Mouse (Mus musculus) kidney, adult 9 months (tissue): ENCODE results near the gene Nodal.
"Not testable (repeated sequence)": the region's sequence is repeated elsewhere in the genome, so short reads cannot be mapped to it uniquely, and the experiment has no call there.

ENCODE experiments used
- DNase-seq: peaks from one replicate; pipeline ENCODE4 v3.0.0; 2022

Gene Nodal

DNA sequence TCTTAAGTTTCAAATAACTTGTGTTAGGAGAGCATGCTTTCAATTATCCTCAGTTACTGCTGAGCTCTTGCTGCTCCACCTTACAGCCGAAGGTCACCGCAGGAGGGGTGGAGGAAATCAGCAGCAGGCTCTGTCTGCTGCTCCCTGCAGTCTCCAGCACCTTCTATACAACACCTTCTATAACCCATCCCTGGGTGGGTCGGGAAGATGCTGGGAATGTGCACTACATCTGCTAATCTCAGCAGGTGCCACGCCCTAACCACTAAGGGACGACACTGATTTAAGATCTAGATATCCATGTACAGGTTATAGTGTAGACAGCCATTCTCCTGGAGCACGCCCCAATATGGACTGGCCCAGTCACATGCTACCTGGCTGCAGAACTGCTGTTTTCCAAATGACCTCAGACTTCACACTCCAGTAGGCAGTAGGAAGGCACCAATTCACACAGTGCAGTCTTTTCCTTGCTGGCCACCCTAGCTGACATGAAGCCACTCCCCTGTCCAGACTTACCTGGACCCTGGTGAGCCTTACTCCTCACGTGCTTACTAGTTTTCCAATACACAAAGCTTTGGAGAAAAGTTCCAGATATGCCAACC is 22.5 kb downstream of the Nodal start:
- DNase-seq, result peak; percentile 86

- no peak for DNase-seq
These were observed 25.7 kb downstream of the Nodal start for GRCm38 (mm10) chr10:61443456-61443855.

DNA sequence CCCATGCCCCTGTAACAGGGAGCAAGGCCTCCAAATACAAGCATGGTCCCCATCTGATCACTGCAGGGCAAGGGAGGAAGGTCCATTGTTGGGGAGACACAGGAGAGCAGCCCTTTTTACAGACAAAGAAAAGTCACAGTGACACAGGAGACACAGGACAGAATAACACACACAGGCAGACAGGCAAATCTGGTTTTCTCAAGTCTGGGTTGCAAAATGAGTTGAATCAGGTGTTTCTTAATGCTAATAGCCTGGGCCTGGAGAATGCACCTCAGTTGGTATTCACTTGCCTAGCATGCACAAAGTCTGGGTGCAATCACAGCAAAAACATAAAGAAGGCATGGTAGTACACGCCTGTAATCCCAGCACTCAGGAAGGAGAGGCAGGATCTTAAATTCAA is 26.1 kb downstream of the Nodal start:
- no peak for DNase-seq

GRCm38 (mm10) chr10:61445016-61445415 is 27.2 kb downstream of the Nodal start:
- no peak for DNase-seq

GRCm38 (mm10) chr10:61447581-61448353 is 30.0 kb downstream of the Nodal start:
- DNase-seq, result no peak

- DNase-seq, result no peak
These were observed 31.1 kb downstream of the Nodal start for GRCm38 (mm10) chr10:61448834-61449233.

DNA sequence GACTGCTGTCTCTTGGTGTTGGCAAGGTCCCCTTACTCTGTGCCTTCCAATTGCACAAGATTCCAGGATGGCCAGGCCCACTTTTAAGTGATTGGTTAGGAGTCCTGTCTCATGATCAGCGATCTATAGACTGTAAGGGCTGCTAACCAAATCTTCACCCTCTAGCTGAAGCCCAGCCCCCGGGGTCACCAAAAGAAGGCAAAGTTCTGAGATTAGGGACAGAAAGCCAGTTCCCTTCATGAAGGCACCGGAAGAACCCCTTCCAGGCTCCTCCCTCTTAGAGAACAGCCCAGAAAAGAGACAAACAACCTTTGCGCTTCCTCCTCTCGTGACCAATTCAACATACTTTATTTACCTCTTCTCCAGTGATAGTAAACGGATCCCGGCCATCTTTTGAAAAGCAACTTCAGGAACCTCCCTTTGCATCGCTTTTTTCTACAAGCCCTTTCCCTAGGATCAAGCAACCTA is 33.7 kb downstream of the Nodal start:
- peak; percentile 73 for DNase-seq

GRCm38 (mm10) chr10:61451931-61452617 is 34.3 kb downstream of the Nodal start:
- peak; percentile 47 for DNase-seq

DNA sequence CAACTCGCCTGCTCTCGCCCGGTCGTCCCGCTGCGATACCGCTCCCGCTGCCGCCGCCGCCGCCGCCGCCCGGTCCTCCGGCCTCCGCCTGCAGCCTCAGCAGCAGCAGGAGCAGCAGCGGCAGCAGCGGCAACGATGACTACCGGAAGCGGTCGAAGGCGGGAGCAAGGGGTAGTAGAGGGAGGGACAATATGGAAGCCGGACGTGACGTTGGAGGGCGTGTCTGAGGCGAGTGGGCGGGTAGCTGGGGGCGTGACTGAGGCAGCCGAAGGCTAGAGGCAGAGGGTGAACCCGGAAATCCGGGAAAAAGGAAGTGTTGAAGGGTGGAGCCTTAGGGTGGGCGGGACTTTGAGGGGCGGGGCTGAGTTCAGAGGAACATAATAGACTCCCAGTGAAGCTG is 34.9 kb downstream of the Nodal start, which contains the start of gene Eif4ebp2:
TSS of gene Eif4ebp2 (minus strand) at position 17 of the 400 bp plus-strand sequence.
- peak; percentile 99 for DNase-seq

DNA sequence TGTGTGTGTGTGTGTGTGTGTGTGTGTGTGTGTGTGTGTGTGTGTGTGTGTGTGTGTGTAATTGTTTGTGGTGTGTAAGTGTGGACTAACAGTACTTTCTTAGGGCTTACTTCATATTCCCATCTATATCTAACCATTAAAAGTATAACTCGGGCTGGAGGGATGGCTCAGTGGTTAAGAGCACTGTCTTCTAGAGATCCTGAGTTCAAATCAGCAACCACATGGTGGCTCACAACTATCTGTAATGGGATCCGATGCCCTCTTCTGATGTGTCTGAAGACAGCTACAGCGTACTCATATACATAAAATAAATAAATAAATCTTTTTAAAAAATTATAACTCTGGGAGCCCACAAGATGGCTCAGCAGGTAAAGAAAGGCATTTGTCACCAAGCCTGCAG is 35.4 kb downstream of the Nodal start:
- not testable (repeated sequence) for DNase-seq

DNA sequence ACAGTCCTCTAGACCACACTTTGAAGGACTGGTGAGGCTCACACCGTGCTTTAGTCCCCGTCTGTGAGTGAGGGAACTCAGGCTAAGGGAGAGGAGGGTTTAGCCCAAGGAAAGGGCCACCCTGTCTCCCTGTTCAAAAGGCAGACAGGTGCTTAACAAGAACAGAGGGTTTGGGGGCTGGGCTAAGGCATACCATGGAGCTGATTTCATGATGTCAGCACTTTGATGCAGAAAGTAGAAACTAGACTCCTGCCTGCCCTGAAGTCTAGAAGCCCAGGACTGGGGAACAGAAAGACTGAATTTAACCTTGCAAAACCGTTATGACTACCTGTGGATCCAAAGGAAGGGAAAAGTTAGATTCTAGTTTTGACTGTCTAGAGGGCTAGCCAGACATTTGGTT is 39.4 kb downstream of the Nodal start:
- DNase-seq, result no peak

- DNase-seq, result no peak
These were observed 47.2 kb downstream of the Nodal start for GRCm38 (mm10) chr10:61465009-61465408.

DNA sequence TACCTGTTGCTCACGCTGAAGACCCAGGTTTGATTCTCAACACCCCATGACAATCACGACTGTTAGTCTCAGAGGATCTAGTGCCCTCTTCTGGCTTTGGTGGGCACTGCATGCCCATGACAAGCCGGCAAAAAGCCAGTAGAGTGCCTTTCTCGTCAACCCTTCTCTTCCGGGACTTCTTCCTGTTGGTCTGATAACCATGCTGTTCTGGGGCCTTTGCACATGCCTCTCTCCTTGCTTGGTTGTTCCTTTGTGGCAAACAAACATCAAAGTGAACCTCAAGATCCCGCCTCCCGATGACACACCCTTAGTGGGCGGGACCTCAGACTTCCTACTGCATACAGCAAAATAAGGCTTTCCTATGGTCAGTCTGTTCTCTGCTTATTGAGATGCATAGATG is 48.5 kb downstream of the Nodal start:
- no peak for DNase-seq

GRCm38 (mm10) chr10:61466873-61467272 is 49.1 kb downstream of the Nodal start:
- peak; percentile 42 for DNase-seq

DNA sequence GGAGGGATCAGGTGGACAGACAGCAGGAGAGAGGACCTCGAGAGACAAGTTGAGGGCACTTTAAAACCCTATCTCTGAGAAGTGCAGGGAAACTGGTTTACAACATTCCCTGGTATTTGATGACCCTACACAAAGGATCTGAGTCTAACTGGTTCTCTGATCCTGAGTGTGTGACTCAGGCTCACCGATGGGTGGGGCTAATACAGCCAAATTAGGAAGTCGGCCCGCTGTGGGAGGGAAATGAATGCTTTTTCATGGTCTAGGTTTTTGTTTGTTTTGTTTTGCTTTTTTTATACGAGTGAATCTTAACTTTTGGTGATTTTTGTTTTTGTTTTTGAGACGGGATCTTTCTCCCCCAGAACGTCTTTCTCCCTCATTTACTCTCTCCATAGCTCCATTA is 51.1 kb downstream of the Nodal start:
- DNase-seq, result no peak

- DNase-seq, result peak; percentile 24
These were observed 55.9 kb downstream of the Nodal start for GRCm38 (mm10) chr10:61473640-61474039.

GRCm38 (mm10) chr10:61474344-61474743 is 56.6 kb downstream of the Nodal start:
- no peak for DNase-seq
